Mouse (Mus musculus) right cerebral cortex, postnatal 36 days (tissue): ENCODE data around the gene Mier1.
"Not testable (repeated sequence)": the region's sequence is repeated elsewhere in the genome, so short reads cannot be mapped to it uniquely, and the experiment has no call there.

Experiments used
- DNase-seq, 2 experiments: peaks; one replicate each; pipeline ENCODE4 v3.0.0; 2022; ENCODE audit warnings: low spot score in 2 of 2, mixed read lengths in 1 of 2

Mier1 gene

DNA sequence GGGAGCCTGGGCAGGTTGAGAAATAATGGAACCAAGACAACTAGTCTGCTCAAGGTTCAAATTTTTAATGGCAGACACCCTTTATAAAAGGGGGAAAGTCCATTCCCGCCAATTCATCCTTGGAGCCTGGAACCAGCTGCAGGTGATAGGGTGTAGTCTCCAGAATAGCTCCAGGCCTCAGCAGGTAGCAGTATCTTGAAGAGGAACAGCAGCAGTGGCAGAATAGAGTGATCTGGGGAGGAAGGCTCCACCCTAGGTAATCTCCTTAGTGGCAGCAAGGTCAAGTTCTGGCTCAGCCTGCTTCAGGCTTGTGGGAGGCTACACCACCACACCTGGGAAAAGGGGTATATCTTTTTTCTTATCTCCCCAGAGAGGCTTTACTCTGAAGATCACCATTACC is 52.0 kb downstream of the Mier1 start:
- not testable (repeated sequence) for DNase-seq

DNA sequence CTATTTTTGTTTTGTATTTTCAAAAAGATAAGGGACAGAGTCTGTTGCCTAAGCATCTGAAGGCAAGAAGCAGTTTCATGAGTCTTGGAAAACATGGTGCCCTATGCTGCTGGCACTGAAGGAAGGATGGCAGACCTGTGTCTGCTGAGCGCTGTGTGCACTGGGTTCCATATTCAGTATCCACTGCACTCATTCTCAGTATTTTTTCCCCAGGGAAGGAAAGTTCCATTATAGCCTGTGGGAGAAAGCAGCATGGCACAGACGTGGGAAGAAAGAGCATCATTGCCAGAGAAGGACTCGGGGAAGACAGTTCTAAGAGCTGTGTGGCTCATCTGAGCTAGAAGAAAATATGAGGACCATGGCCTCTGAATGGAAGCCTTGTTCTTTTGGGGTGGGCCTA is 57.1 kb downstream of the Mier1 start:
- DNase-seq = peak in 1 of 2 experiments; percentile 30

DNA sequence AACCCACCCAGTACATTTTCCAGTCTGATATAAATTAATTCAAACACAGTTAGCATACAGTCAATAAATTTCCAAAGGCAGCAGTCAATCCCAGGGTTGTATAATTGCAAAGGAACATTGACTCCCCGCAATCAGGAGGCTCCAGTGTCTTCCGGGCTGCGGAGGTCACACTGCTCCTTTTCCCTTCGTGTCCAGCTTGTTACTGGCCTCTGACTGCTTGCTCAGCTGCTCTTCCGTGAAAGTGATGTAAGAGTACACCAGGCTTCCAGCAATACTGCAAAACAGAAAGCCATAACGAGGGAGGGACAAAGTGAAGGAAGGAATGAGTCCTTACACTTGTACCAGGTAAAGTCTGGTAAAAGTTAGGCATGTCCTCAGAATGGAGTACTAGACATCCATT is 59.3 kb downstream of the Mier1 start:
- no peak for DNase-seq

DNA sequence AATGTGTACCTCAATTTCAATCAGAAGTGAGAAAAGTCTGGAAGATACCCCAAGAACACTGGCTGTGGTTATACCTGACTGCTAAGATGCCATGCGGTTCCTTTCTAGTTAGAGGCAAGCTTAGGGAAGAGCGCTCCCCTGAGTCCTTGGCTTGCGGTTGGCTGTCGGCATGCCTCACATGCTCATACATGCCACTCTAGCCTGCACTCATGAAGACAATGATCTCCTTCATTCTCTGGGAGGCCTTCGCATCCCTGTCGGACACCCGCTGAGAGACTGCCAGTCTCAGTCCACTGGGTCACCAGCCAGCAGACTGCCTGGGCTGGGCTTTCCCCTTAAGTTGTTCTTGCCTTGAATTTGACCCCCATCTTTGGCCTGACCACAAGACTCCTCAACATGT is 59.8 kb downstream of the Mier1 start:
- no peak for DNase-seq

GRCm38 (mm10) chr4:103177681-103178080 is 63.5 kb downstream of the Mier1 start:
- DNase-seq = no peak

DNA sequence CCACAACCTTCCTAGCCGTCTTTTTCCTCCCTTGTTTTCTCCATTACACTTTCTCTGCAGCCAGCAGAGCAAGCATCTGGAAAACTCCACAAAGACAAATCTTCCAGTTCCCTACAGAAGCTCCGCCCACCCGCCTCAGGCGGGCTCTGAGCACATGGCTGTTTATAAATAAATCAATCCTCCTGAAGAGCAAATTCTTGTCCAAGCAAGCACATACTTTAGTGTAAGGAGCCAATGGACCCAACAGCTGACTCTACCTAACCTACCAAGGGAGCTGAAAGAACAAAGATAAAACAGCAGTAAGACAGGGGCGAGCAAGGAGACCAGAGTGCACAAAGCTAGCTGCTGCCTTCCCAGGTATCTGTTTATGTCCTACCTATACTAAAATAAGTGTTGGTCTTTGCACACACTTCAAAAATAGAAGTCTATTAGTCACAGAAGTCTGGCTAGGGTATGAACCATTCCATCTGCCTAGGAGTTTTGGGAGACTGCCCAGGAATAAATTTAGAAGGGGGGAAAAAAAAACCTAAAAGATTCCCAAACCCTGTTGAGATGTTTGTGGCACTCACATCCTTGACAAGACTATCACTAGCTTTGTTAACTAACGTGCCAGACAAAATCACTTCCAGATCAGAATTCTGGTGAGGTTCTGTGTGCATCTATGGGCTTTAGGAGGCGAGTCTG is 64.6 kb downstream of the Mier1 start:
- peak; percentile 54 to 75 for DNase-seq

GRCm38 (mm10) chr4:103179581-103179980 is 65.4 kb downstream of the Mier1 start:
- DNase-seq = no peak

GRCm38 (mm10) chr4:103180300-103180888 is 66.2 kb downstream of the Mier1 start:
- DNase-seq = no peak

- DNase-seq = no peak
Observed at GRCm38 (mm10) chr4:103188786-103189640, 74.8 kb downstream of the Mier1 start.

DNA sequence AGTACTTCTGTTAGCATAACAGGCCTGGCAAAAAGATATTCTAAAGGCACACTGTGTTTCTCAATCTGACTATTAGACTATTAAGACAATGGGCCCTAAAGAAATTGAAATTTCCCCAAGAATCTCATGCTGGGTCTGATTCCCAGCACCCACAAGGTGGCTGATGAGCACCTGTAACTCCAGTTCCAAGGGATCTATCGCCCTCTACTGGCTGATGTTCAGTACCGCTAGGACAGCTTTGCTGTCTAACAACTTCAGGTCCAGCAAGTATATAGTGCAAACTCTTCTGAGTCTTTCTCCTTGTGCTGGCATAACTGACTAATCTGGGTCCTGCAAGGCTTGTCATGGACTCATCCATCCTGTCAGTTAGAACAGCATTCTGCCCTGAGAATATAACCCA is 78.2 kb downstream of the Mier1 start:
- DNase-seq = no peak

DNA sequence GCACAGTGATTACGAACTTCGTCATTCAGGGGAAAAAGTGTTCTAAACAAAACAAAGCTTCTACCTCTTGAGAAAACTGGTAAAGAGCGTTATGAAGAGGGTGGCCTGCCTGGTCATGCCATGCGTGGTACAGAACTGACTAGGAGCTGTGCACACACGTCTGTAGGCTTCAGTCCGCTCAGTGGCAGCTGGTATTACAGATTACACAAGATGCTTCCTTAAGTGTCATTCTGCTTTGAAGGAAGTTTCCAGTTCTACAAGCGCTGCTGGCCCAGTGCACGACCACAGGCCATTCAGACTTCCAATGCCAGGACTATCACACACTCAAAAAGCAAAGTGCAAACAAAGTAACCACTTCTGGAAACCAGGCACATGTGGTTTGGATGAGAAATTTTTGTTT is 83.2 kb downstream of the Mier1 start:
- DNase-seq = no peak

GRCm38 (mm10) chr4:103199086-103199485 is 84.9 kb downstream of the Mier1 start:
- DNase-seq = no peak

DNA sequence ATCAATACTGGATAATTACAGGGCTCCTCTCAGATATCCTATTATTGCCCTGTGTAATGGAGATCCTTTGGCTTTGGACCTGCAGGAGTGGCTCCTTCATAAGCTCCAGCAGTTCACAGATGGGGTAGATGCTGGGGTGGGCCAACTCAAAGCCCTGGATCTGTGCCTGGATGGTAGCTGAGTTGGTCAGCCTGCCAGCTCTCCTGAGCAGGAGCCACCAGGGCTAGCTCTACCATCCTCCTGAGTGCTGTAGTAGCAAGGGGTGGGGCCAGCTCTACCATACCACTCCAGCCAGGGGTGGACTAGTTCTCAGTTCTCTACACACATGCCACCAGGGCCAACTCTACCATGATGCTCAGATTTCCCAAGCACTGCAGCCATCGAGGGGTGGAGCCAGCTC is 85.9 kb downstream of the Mier1 start:
- DNase-seq = no peak

- DNase-seq = no peak
Observed at GRCm38 (mm10) chr4:103203646-103204045, 89.5 kb downstream of the Mier1 start.

GRCm38 (mm10) chr4:103208553-103208952 is 94.4 kb downstream of the Mier1 start:
- no peak for DNase-seq

DNA sequence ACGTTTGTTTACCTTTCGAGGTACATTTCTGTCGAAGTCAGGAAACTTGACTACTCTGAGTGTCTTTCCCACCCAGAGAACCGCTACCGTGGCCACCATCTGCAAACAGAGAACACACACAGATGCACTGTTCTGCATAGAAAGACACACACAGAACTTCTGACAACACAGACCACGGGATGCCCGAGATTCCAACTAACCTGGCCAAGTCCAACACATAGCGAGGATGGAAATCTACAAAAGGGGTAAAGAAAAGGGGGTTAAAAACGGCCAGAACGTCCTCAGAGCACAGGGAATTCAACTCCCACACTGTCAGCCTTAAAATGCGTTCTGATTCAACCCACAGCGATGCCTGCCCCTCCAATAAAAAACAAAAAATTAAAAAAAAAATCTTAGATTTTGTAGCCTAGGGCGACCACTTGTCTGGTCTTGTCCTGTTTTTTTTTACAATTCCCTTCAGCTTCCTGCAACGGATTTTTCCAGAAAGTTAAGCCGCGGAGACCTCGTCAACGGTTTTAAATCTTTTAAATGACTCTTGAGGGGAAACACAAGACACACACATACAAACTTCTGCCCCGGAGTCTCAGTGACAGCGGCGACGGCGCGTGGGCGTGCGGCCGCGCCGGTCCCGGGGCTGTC is 99.8 kb downstream of the Mier1 start:
- DNase-seq = no peak

GRCm38 (mm10) chr4:103214498-103214924 is 100.3 kb downstream of the Mier1 start:
- DNase-seq = peak; percentile 59 to 64
